Mouse (Mus musculus) heart, adult 2 months (tissue): ENCODE results near the gene Ccdc169.

Source experiments
- CTCF ChIP-seq: fragments of 200-600 bp; IDR thresholded peaks from 2 replicates; pipeline ENCODE4 v1.8.1; 2022; ENCODE audit warnings: antibody characterized with exemption, mild to moderate bottlenecking, moderate library complexity
- EP300 ChIP-seq: fragments of 200-500 bp; IDR thresholded peaks from 2 replicates; pipeline ENCODE4 v1.6.1; 2011; ENCODE audit warnings: low read depth, low read length, control low read depth; ENCODE audit not compliant: insufficient read depth
- POLR2A ChIP-seq: fragments of 200-500 bp; IDR thresholded peaks from 2 replicates; pipeline ENCODE4 v1.6.1; 2011; ENCODE audit warnings: mild to moderate bottlenecking, low read depth, low read length, control low read depth; ENCODE audit not compliant: insufficient read depth

GRCm38 (mm10) chr3:55177271-55177670 is 40.1 kb downstream of the Ccdc169 start:
- TF ChIP-seq CTCF (no peak), POLR2A (no peak), EP300 (no peak)
